Mouse (Mus musculus): ENCODE data around the gene Pigyl. TPM values are rescaled to one million over a fixed set of nuclear protein-coding genes. Genes with fewer than 3 reads are reported as not detected.
A peak's percentile ranks its signal among the peaks of the same experiment; 100 is the strongest.

Gene Pigyl
- polyA plus RNA-seq, 1 experiment from 2014 or later: 57.8 TPM

GRCm38 (mm10) chr9:22167751-22168150 lies 11.1 kb downstream of the Pigyl start:
- no peak overlapping the region for H3K4me3 ChIP-seq
- peaks cover 8% of the 10 kb centered on the region for H3K4me1 ChIP-seq

GRCm38 (mm10) chr9:22169327-22169726 lies 12.7 kb downstream of the Pigyl start:
- peaks cover 8% of the 10 kb centered on the region for H3K4me1 ChIP-seq
- H3K4me3 ChIP-seq: no peak overlapping the region
- H3K27ac ChIP-seq (replicated peaks): no peak overlapping the region
- H3K27me3 ChIP-seq (ENCODE audit: low read depth, poor library complexity, severe bottlenecking): peaks cover 8% of the 10 kb centered on the region; the same call in 1 of the 2 replicates
- DNase-seq (ENCODE audit: low spot score): no peak
- 94% methylated on average over 11 of the region's 11 CpGs for WGBS
- no peaks in the 10 kb centered on the region for H3K36me3 ChIP-seq
- H3K9me3 ChIP-seq (replicated peaks): peaks cover 4% of the 10 kb centered on the region; the same call in 1 of the 2 replicates

More at GRCm38 (mm10) chr9:22167751-22168150, 11.1 kb downstream of the Pigyl start:
- Histone ChIP-seq H3K27me3 (ENCODE audit: low read depth, poor library complexity, severe bottlenecking) (peaks cover 23% of the 10 kb centered on the region), H3K27ac (replicated peaks) (no peak overlapping the region), H3K36me3 (no peaks in the 10 kb centered on the region), H3K9me3 (replicated peaks) (peaks cover 4% of the 10 kb centered on the region; the same call in 1 of the 2 replicates)
- 89% methylated on average over 4 of the region's 4 CpGs for WGBS
- DNase-seq (ENCODE audit: low spot score): no peak

- Histone ChIP-seq H3K4me1 (no peaks in the 10 kb centered on the region), H3K27ac (replicated peaks) (no peak overlapping the region), H3K4me3 (no peak overlapping the region), H3K27me3 (ENCODE audit: low read depth, poor library complexity, severe bottlenecking) (no peaks in the 10 kb centered on the region), H3K9me3 (replicated peaks) (peaks cover 17% of the 10 kb centered on the region), H3K36me3 (no peaks in the 10 kb centered on the region)
- no peak for DNase-seq (ENCODE audit: low spot score)
- WGBS: 80% methylated on average over 4 of the region's 4 CpGs
Observed at GRCm38 (mm10) chr9:22172318-22172717, 15.7 kb downstream of the Pigyl start.

- Histone ChIP-seq H3K4me1 (peaks cover 6% of the 10 kb centered on the region), H3K4me3 (peak within 1 kb of the TSS; percentile 57), H3K27me3 (ENCODE audit: low read depth, poor library complexity, severe bottlenecking) (peaks cover 17% of the 10 kb centered on the region), H3K9me3 (replicated peaks) (peaks cover 30% of the 10 kb centered on the region), H3K36me3 (no peaks in the 10 kb centered on the region), H3K27ac (replicated peaks) (peak within 1 kb of the TSS; percentile 55)
- DNase-seq (ENCODE audit: low spot score): peak; percentile 63
- WGBS: 22% methylated on average over 42 of the region's 43 CpGs
Observed at GRCm38 (mm10) chr9:22188025-22188611, 31.5 kb downstream of the Pigyl start, which contains the start of gene Zfp872. Gene Zfp872 (plus strand): TSS chr9:22188090.

GRCm38 (mm10) chr9:22196412-22196811 lies 39.8 kb downstream of the Pigyl start:
- Histone ChIP-seq H3K4me3 (no peak overlapping the region), H3K9me3 (replicated peaks) (peaks cover 41% of the 10 kb centered on the region), H3K4me1 (no peaks in the 10 kb centered on the region), H3K27ac (replicated peaks) (no peak overlapping the region), H3K36me3 (0 out of 2 replicates have a peak, but pooled peaks cover 8% of the 10 kb centered on the region), H3K27me3 (ENCODE audit: low read depth, poor library complexity, severe bottlenecking) (no peaks in the 10 kb centered on the region)
- no peak for DNase-seq (ENCODE audit: low spot score)
- WGBS: 50% methylated on average over 5 of the region's 5 CpGs

Small RNA genes within 50 kb of the gene (microRNA-seq; reads per million reads assigned to microRNA genes)
- 0.90 reads per million for gene Mir7084

Other genes with a start within 250 kb of the Pigyl start
- gene Rab3d, start 238.7 kb upstream of the Pigyl start, polyA plus RNA-seq (2016; fragmentation: Nextera tagmentation; extraction: Ambion mirVana): 8.3 and 9.7 TPM in 2 replicates
- 4.2 and 4.6 TPM in 2 replicates for gene Ccdc159, start 229.4 kb upstream of the Pigyl start, polyA plus RNA-seq (2016; fragmentation: Nextera tagmentation; extraction: Ambion mirVana)
- gene Tmem205, start 229.3 kb upstream of the Pigyl start, polyA plus RNA-seq (2016; fragmentation: Nextera tagmentation; extraction: Ambion mirVana): 39.0 and 39.2 TPM in 2 replicates
- gene Plppr2, start 219.8 kb upstream of the Pigyl start, polyA plus RNA-seq (2016; fragmentation: Nextera tagmentation; extraction: Ambion mirVana): 14.7 and 22.4 TPM in 2 replicates
- gene Swsap1, start 201.1 kb upstream of the Pigyl start, polyA plus RNA-seq (2016; fragmentation: Nextera tagmentation; extraction: Ambion mirVana): 8.1 and 8.6 TPM in 2 replicates
- gene Epor, start 193.3 kb upstream of the Pigyl start, polyA plus RNA-seq (2016; fragmentation: Nextera tagmentation; extraction: Ambion mirVana): 8.9 and 10.2 TPM in 2 replicates
- 3.0 and 3.7 TPM in 2 replicates for gene Rgl3, start 167.4 kb upstream of the Pigyl start, polyA plus RNA-seq (2016; fragmentation: Nextera tagmentation; extraction: Ambion mirVana)
- gene Ccdc151, start 154.2 kb upstream of the Pigyl start, polyA plus RNA-seq (2016; fragmentation: Nextera tagmentation; extraction: Ambion mirVana): 5.7 and 6.3 TPM in 2 replicates
- 108 and 112 TPM in 2 replicates for gene Prkcsh, start 154.0 kb upstream of the Pigyl start, polyA plus RNA-seq (2016; fragmentation: Nextera tagmentation; extraction: Ambion mirVana)
- 16.7 and 26.8 TPM in 2 replicates for gene Elavl3, start 104.8 kb upstream of the Pigyl start, polyA plus RNA-seq (2016; fragmentation: Nextera tagmentation; extraction: Ambion mirVana)
- not detected in 2 replicates for gene Gm49318, start 85.6 kb upstream of the Pigyl start, polyA plus RNA-seq (2016; fragmentation: Nextera tagmentation; extraction: Ambion mirVana)
- gene Zfp653, start 85.5 kb upstream of the Pigyl start, polyA plus RNA-seq (2016; fragmentation: Nextera tagmentation; extraction: Ambion mirVana): 11.7 and 12.6 TPM in 2 replicates
- gene Ecsit, start 71.4 kb upstream of the Pigyl start, polyA plus RNA-seq (2016; fragmentation: Nextera tagmentation; extraction: Ambion mirVana): 41.1 and 44.1 TPM in 2 replicates
- gene Cnn1, start 57.6 kb upstream of the Pigyl start, polyA plus RNA-seq (2016; fragmentation: Nextera tagmentation; extraction: Ambion mirVana): 1.0 and 3.0 TPM in 2 replicates
- gene Elof1, start 39.7 kb upstream of the Pigyl start, polyA plus RNA-seq (2016; fragmentation: Nextera tagmentation; extraction: Ambion mirVana): 251 and 265 TPM in 2 replicates
- 20.2 and 20.9 TPM in 2 replicates for gene Acp5, start 21.1 kb upstream of the Pigyl start, polyA plus RNA-seq (2016; fragmentation: Nextera tagmentation; extraction: Ambion mirVana)
- gene Zfp872, start 31.2 kb downstream of the Pigyl start, polyA plus RNA-seq (2016; fragmentation: Nextera tagmentation; extraction: Ambion mirVana): 0.25 TPM in 2 replicates
- gene Zfp809, start 68.9 kb downstream of the Pigyl start, polyA plus RNA-seq (2016; fragmentation: Nextera tagmentation; extraction: Ambion mirVana): 10.4 and 11.6 TPM in 2 replicates
- gene Zfp599, start 103.0 kb downstream of the Pigyl start, polyA plus RNA-seq (2016; fragmentation: Nextera tagmentation; extraction: Ambion mirVana): 5.7 and 6.8 TPM in 2 replicates
- 23.1 and 30.3 TPM in 2 replicates for gene Zfp810, start 150.8 kb downstream of the Pigyl start, polyA plus RNA-seq (2016; fragmentation: Nextera tagmentation; extraction: Ambion mirVana)
- gene Anln, start 232.3 kb downstream of the Pigyl start, polyA plus RNA-seq (2016; fragmentation: Nextera tagmentation; extraction: Ambion mirVana): 38.3 and 40.4 TPM in 2 replicates